Mouse (Mus musculus): ENCODE results near the gene Igflr1. TPM values are rescaled to one million over a fixed set of nuclear protein-coding genes. Genes with fewer than 3 reads are reported as not detected.

Gene Igflr1
- polyA plus RNA-seq, 1 experiment: 6.5 TPM

DNA sequence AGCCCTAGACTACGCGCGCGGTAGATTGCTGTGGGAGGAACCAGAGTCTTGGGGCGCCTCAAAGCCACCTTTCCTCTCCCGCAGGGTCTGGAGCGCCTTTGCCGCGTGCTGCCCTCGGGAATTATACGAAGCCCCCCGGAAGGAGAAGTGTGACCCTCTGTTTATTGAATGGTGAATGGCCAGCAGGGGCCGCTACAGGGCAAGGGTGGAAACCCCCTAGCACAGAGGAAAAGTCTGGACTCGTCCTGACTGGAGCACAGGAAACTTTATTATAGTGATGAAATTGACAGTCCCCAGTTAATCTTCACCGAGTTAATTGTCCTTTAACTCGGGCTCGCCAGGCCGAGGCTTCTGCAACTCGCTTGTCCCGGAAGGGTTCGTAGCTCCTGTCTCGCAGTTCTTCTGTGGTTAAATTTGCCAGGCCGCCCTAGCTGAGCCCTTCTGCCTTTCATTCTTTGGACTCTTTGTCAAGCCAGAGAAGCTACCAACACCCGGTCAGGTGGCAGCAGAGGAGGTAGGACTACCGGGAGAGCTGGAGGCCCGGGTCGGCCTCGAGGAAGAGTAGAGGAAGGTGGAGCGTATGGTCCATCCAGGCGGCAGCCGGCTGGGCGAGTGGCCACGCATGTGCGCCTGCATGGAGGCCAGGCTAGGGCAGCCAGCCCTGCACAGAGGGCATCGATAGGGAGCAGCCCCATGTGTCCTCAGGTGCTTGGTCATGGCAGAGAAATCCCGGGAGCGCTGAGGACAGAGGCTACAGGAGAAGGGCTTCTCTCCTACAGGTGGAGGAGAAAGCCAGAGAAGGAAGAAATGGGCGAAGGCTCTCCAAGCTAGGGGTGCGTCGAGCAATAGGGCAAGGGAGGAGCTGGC is 24.4 kb downstream of the Igflr1 start:
- TF ChIP-seq CTCF (IDR thresholded peaks at IDR 0.05; ENCODE audit: borderline replicate concordance, extremely low read depth, insufficient read depth, insufficient read length) (peak; percentile 91), POLR2A (IDR thresholded peaks at IDR 0.05; ENCODE audit: borderline replicate concordance, extremely low read depth, insufficient read depth, insufficient read length, poor library complexity, severe bottlenecking) (no peak)
- peak; percentile 90 for DNase-seq (ENCODE audit: low read depth)

DNA sequence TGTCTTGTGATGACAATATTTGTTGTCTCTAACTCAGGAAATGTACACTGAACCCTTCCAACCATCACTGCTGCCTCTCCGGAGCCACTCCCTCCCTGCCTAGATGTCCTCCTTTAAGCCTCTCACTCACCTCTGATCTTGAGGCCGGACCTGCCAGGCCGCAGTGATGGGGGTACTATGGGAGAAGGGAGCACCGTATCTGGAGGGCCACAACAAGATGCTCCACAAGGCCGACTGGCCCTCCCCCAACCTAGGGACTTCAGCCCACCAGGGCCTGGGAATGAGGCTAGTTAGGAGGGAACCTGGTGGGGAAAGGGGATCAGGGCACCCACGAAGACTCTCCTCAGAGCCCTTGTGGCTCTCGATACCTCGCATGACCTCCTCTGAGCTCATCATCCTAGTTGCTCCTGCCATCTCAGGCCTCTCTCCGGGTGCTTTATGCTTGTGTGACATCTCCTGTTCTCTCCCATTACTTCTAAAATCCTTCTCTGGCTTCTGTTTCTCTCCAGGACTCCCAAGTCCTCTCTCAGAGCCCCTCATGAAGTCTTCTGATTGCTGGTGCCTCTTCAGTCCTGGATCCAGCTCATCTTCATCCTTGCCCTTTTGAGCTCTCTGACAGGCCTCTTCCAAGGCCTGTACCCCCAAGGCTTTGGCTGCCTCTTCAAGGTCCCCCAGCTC is 25.8 kb downstream of the Igflr1 start:
- DNase-seq (ENCODE audit: low read depth): no peak
- no peak for TF ChIP-seq CTCF (IDR thresholded peaks at IDR 0.05; ENCODE audit: borderline replicate concordance, extremely low read depth, insufficient read depth, insufficient read length)
- no peak for TF ChIP-seq POLR2A (IDR thresholded peaks at IDR 0.05; ENCODE audit: borderline replicate concordance, extremely low read depth, insufficient read depth, insufficient read length, poor library complexity, severe bottlenecking)

DNA sequence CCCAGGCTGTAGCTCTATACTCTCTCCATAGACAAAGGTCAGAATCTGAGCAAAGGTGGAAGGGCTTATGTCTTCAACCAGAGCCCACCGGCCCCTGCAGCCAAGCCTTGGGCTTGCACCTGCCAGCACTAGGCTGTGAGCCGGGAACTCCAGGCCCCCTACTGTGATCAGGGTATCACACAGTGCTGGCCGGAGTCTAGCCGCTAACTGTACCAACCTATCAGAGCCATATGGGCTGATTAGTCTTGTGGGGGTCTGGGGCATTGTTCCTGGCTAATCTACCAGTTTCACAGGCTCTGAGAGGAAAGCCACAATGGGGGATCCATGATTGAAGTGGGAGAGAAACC is 26.4 kb downstream of the Igflr1 start:
- TF ChIP-seq POLR2A (IDR thresholded peaks at IDR 0.05; ENCODE audit: borderline replicate concordance, extremely low read depth, insufficient read depth, insufficient read length, poor library complexity, severe bottlenecking): no peak
- no peak for TF ChIP-seq CTCF (IDR thresholded peaks at IDR 0.05; ENCODE audit: borderline replicate concordance, extremely low read depth, insufficient read depth, insufficient read length)

DNA sequence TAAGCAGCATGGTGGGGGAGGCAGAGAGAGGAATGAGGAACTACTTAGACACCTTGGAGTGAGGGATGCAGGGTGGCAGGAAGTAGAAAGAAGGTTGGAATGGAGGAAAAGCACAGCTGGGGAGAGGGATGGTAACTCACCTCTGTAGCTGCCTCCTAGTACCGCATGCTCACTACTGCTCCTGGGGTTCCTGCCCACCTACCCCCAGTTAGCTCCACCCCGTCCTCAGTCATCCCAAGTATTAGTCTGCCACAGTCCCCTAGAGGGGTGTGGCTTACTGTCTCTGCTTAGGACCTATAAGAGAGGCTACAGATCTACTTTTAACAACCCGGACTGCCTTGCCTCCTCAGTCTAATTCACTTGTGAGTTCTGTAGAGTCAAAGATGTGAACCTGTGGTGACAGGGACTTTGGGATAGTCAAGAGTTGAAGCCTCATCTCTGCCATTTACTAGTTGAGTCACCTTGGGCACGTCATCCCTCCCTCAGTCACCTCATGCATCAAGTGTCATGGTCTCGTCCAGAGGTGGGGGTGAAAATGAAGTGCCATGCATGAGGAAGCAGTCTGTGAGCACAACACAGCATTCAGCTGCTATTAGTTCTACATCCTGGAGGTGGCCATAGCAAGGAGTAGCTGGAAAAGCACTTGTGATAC is 27.7 kb downstream of the Igflr1 start:
- DNase-seq (ENCODE audit: low read depth): no peak
- TF ChIP-seq CTCF (IDR thresholded peaks at IDR 0.05; ENCODE audit: borderline replicate concordance, extremely low read depth, insufficient read depth, insufficient read length): no peak
- TF ChIP-seq POLR2A (IDR thresholded peaks at IDR 0.05; ENCODE audit: borderline replicate concordance, extremely low read depth, insufficient read depth, insufficient read length, poor library complexity, severe bottlenecking): no peak

More for the DNA sequence above, 26.4 kb downstream of the Igflr1 start:
- peak; percentile 9 for DNase-seq (ENCODE audit: low read depth)

DNA sequence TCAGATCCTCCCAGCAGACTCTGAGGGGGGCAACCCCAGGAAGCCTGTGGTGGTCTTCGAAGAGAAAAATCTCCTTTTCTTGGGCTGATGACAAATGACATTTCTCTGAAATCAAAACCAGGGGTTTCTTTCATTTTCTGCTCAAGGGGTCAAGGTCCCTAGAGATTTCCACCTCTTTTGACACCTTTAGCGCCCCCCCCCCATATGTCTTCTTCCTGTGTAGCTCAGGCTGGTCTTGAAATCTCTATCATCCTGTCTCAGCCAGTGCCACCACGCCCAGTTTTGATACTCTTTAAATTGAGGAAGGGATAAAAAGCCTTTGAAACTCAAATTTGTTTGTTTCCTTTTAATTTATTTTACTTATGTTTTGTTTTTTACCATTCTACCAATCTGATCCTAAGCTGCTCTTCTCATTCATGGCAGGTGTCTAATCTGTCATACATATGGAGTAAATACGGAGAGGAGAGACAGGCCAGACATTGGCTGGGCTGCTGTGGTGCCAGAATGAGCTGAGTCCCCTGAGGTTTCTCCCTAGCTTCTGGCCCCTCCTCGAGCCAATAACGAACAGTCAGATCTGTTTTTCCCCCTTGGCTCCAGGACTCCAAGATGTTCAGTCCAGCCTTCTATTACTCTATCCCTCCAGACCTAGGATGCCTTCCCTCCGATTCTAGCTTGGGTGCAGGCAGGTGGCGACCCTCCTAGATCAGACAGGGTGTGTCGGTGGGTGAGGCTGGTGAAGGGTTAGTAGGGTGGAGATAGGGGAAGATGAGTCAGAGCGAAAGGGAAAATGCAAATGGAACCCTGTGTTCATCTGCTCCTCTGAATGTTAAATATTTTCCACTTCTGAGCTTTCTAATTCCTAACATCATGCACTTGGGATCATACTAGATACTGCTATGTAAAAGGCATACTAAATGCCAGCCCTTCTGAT is 28.6 kb downstream of the Igflr1 start:
- DNase-seq (ENCODE audit: low read depth): no peak
- TF ChIP-seq POLR2A (IDR thresholded peaks at IDR 0.05; ENCODE audit: borderline replicate concordance, extremely low read depth, insufficient read depth, insufficient read length, poor library complexity, severe bottlenecking) (no peak), CTCF (IDR thresholded peaks at IDR 0.05; ENCODE audit: borderline replicate concordance, extremely low read depth, insufficient read depth, insufficient read length) (no peak)

DNA sequence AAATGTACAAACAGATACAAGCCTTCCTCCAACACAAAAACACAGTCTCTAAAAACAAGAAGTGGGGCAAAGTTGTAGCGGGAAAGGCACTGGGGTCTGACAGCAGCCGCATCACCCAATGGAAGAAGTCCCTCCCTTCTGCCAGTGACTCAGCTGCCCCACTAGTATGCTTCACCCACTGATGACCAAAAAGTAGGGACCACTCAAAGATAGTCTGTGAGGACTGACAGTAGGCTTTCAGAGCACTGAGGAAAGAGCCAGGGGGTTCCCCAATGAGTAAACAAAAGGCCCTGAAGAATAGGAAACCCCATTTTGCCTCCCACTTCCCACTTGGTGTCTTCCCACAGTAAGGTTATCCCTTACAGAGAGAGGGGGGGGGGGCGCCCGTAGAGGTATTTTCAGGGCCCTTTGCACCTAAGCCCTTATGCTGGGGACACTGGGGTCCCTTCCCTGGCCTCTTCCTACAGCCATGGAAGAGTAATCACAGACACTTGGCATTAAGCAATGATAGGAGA is 29.3 kb downstream of the Igflr1 start:
- TF ChIP-seq POLR2A (IDR thresholded peaks at IDR 0.05; ENCODE audit: borderline replicate concordance, extremely low read depth, insufficient read depth, insufficient read length, poor library complexity, severe bottlenecking): no peak
- TF ChIP-seq CTCF (IDR thresholded peaks at IDR 0.05; ENCODE audit: borderline replicate concordance, extremely low read depth, insufficient read depth, insufficient read length): no peak
- DNase-seq (ENCODE audit: low read depth): no peak

DNA sequence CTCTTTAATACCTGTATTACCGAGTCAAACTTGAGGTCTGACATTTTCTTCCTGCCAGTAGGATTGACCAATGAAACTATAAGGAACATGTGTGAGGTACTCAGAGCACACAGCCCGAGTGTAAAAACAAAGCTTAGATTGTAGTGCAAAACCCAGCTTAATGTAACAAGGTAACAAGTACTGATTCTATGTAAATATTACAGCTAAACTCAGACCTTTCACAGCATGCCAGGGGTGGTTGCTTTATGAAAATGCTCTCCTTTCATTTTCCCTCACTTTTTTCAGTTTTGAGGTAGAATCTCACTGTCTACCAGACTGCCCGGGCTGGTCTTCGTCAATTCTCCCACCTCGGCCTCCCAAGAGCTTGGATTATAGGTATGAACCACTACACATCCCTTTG is 30.9 kb downstream of the Igflr1 start:
- no peak for DNase-seq (ENCODE audit: low read depth)
- no peak for TF ChIP-seq CTCF (IDR thresholded peaks at IDR 0.05; ENCODE audit: borderline replicate concordance, extremely low read depth, insufficient read depth, insufficient read length)
- TF ChIP-seq POLR2A (IDR thresholded peaks at IDR 0.05; ENCODE audit: borderline replicate concordance, extremely low read depth, insufficient read depth, insufficient read length, poor library complexity, severe bottlenecking): no peak

DNA sequence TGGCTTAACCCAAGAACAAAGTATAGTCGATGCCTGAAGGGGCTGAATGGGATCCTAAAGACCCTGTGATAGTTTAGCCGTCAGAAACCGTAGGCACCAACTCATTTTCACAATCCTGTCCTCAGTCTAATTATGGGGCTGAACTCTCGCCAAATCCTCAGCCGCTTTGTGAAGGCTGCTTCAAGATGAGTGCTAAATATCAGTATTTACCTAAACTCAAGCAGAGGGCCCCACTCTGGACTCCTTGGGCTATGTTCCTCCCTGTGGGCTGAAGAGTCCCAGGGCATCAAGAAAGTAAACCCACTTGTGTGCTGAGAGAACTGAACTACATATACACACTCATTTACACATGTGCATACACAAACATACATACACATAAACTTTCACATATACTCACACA is 31.6 kb downstream of the Igflr1 start:
- DNase-seq (ENCODE audit: low read depth): no peak
- TF ChIP-seq POLR2A (IDR thresholded peaks at IDR 0.05; ENCODE audit: borderline replicate concordance, extremely low read depth, insufficient read depth, insufficient read length, poor library complexity, severe bottlenecking): no peak
- no peak for TF ChIP-seq CTCF (IDR thresholded peaks at IDR 0.05; ENCODE audit: borderline replicate concordance, extremely low read depth, insufficient read depth, insufficient read length)

DNA sequence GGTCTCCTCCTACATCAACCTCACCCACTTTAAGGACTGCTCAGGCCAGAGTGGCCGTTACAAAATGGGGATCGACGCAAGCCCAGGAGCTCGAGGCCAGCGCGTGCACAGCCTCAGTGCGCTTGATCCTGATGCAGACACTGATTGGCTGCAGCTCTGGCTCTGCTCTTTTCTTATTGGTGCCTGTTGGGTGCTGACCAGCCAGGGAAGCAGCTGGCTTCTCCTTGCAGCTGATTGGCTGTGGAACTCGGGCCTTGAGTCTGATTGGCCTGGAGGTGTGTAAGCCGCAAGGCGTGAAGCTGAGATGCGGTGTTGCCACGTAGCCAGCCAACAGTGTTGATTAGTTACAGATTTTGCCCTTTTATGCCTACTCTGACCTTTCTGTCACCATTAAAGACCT is 33.6 kb downstream of the Igflr1 start, which contains the start of gene Zbtb32:
TSS of gene Zbtb32 (minus strand) at position 124 of the 400 bp plus-strand sequence.
- DNase-seq (ENCODE audit: low read depth): no peak
- no peak for TF ChIP-seq POLR2A (IDR thresholded peaks at IDR 0.05; ENCODE audit: borderline replicate concordance, extremely low read depth, insufficient read depth, insufficient read length, poor library complexity, severe bottlenecking)
- no peak for TF ChIP-seq CTCF (IDR thresholded peaks at IDR 0.05; ENCODE audit: borderline replicate concordance, extremely low read depth, insufficient read depth, insufficient read length)

DNA sequence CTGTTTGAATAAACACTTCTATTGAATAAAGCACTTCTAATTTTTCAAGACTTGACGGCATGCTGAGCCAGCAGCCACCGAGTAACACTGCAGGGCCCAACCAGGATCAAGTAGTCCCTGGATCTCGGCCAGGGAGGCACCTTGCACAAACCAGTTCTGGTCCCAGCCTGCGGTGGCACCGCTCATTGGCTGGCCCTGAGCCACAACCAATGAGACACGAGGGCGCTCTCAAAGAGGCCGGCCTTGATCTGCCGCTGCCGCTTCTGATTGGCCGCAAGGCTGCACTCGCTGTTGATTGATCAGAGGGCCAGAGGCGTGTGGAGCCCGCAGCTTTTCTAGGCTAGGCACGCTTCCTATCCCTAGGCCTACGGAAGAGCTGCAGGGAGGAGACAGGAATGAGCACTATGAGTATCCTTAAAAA is 34.7 kb downstream of the Igflr1 start:
- peak; percentile 99 for DNase-seq (ENCODE audit: low read depth)
- TF ChIP-seq CTCF (IDR thresholded peaks at IDR 0.05; ENCODE audit: borderline replicate concordance, extremely low read depth, insufficient read depth, insufficient read length) (no peak), POLR2A (IDR thresholded peaks at IDR 0.05; ENCODE audit: borderline replicate concordance, extremely low read depth, insufficient read depth, insufficient read length, poor library complexity, severe bottlenecking) (no peak)
